Mouse (Mus musculus) intestine, embryonic 15.5 days (tissue): ENCODE measurements at regions not wholly inside any gene's neighbourhood (a gene's known extent, or its start where the extent isn't known, plus 50 kb on each side); places are given as distances from the start of the nearest gene placed in this dataset.

Source experiments
- ATAC-seq: fragments of 200-750 bp; cut with Nextera tagmentation; 2 replicates; pipeline ENCODE4 v1.8.0; 2017; ENCODE audit warnings: moderate TSS enrichment, moderate library complexity
- H3K27ac ChIP-seq: fragments of 300-500 bp; sonication (generic); 2 replicates; pipeline ENCODE4 v1.5.1; 2015; ENCODE audit warnings: mild to moderate bottlenecking, inconsistent platforms
- H3K27me3 ChIP-seq: fragments of 300-500 bp; sonication (generic); replicated peaks from 2 replicates; pipeline ENCODE4 v1.6.1; 2015; ENCODE audit warnings: inconsistent platforms
- H3K36me3 ChIP-seq: fragments of 300-500 bp; sonication (generic); 2 replicates; pipeline ENCODE4 v1.6.1; 2015; ENCODE audit warnings: inconsistent platforms
- H3K4me1 ChIP-seq: fragments of 300-500 bp; sonication (generic); replicated peaks from 2 replicates; pipeline ENCODE4 v1.6.1; 2015; ENCODE audit warnings: inconsistent platforms
- H3K4me2 ChIP-seq: fragments of 300-500 bp; sonication (generic); replicated peaks from 2 replicates; pipeline ENCODE4 v1.6.1; 2015; ENCODE audit warnings: mild to moderate bottlenecking, inconsistent platforms
- H3K4me3 ChIP-seq: fragments of 300-500 bp; sonication (generic); replicated peaks from 2 replicates; pipeline ENCODE4 v1.5.1; 2015; ENCODE audit warnings: inconsistent platforms
- H3K9ac ChIP-seq: fragments of 300-500 bp; sonication (generic); 2 replicates; pipeline ENCODE4 v1.6.1; 2015; ENCODE audit warnings: inconsistent platforms
- H3K9me3 ChIP-seq: fragments of 300-500 bp; sonication (generic); 2 replicates; pipeline ENCODE4 v1.6.1; 2016; ENCODE audit warnings: inconsistent platforms
- WGBS: fragments of 180-500 bp; shearing (Covaris S2); methylation state at CpG from one replicate; pipeline ENCODE4 v1.1.7; 2015; 5-methylcytosine and 5-hydroxymethylcytosine counted together

DNA sequence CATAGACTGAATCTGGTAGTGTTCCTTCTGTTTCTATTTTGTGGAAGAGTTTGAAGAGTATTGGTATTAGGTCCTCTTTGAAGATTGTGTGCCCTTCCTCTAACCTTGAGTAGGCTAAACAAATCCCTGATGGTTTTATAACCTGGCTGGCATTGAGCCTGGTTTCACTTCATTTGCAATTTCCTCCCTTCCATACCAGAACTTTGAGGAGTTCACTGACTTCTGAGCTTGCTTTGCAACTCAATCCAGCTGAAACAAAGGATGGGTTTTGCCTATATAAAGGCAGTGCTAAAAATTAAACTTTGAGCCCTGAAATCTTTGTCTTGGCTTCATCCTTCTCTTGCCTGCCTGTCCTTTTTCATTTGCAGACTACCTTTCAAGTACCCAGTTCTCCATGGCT lies 2297.9 kb downstream of the 4930444P10Rik start:
- H3K4me3 ChIP-seq = no peak overlapping the region
- H3K9ac ChIP-seq = no peak overlapping the region
- no peak overlapping the region for H3K4me2 ChIP-seq
- H3K27me3 ChIP-seq = no peaks in the 10 kb centered on the region
- no peaks in the 10 kb centered on the region for H3K4me1 ChIP-seq
- H3K36me3 ChIP-seq = no peaks in the 10 kb centered on the region
- ATAC-seq = no peak
- H3K27ac ChIP-seq = no peak overlapping the region
- no peaks in the 10 kb centered on the region for H3K9me3 ChIP-seq

GRCm38 (mm10) chr1:13789318-13790085 lies 2303.6 kb downstream of the 4930444P10Rik start:
- Histone ChIP-seq H3K4me1 (no peaks in the 10 kb centered on the region), H3K9ac (no peak overlapping the region), H3K27ac (no peak overlapping the region), H3K27me3 (no peaks in the 10 kb centered on the region), H3K36me3 (no peaks in the 10 kb centered on the region), H3K4me3 (no peak overlapping the region), H3K9me3 (no peaks in the 10 kb centered on the region), H3K4me2 (peak overlapping the region; percentile 41)
- peak; percentile 56; the same call in 1 of the 2 replicates for ATAC-seq
- WGBS = 44% methylated on average over 13 of the region's 13 CpGs

- H3K4me1 ChIP-seq = no peaks in the 10 kb centered on the region
- no peak for ATAC-seq
- H3K9ac ChIP-seq = no peak overlapping the region
- WGBS = 79% methylated on average over 2 of the region's 2 CpGs
- no peaks in the 10 kb centered on the region for H3K9me3 ChIP-seq
- no peak overlapping the region for H3K4me2 ChIP-seq
- H3K27me3 ChIP-seq = no peaks in the 10 kb centered on the region
- no peak overlapping the region for H3K27ac ChIP-seq
- H3K4me3 ChIP-seq = no peak overlapping the region
- no peaks in the 10 kb centered on the region for H3K36me3 ChIP-seq
Measured at GRCm38 (mm10) chr1:13787016-13787415, 2306.1 kb downstream of the 4930444P10Rik start.

- Histone ChIP-seq H3K9ac (no peak overlapping the region), H3K36me3 (no peaks in the 10 kb centered on the region), H3K27ac (no peak overlapping the region), H3K4me3 (no peak overlapping the region), H3K27me3 (no peaks in the 10 kb centered on the region), H3K9me3 (no peaks in the 10 kb centered on the region), H3K4me2 (no peak overlapping the region), H3K4me1 (no peaks in the 10 kb centered on the region)
- ATAC-seq = no peak
- 4% methylated on average over 4 of the region's 4 CpGs for WGBS
Measured at GRCm38 (mm10) chr1:13784396-13784795, 2308.7 kb downstream of the 4930444P10Rik start.

GRCm38 (mm10) chr1:13782633-13783032 lies 2310.5 kb downstream of the 4930444P10Rik start:
- no peak overlapping the region for H3K4me2 ChIP-seq
- H3K36me3 ChIP-seq = no peaks in the 10 kb centered on the region
- H3K9me3 ChIP-seq = no peaks in the 10 kb centered on the region
- H3K27ac ChIP-seq = no peak overlapping the region
- H3K4me1 ChIP-seq = no peaks in the 10 kb centered on the region
- ATAC-seq = no peak
- no peaks in the 10 kb centered on the region for H3K27me3 ChIP-seq
- no peak overlapping the region for H3K9ac ChIP-seq
- 72% methylated on average over 3 of the region's 3 CpGs for WGBS
- no peak overlapping the region for H3K4me3 ChIP-seq

DNA sequence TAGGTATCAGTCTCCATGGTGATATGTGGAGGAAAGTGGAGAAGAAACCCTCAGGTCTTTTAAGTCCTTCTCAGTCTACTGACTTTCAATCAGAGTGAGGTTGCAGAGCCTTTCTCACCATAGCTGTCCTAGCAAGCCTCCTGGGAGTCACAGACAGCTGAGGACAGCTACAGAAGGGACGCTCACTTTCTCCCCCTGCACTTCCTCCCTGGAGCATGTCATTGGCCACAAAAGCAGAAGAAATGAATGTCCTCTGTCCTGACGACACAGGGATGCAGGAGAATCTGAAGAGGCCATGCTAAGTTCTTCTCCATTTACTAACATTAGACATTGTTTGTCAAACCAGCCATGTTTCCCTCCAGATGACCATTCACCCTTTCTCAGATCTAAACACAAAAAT lies 2321.0 kb downstream of the 4930444P10Rik start:
- H3K4me3 ChIP-seq = no peak overlapping the region
- 31% methylated on average over 2 of the region's 2 CpGs for WGBS
- H3K27ac ChIP-seq = no peak overlapping the region
- H3K4me2 ChIP-seq = no peak overlapping the region
- no peak for ATAC-seq
- H3K9me3 ChIP-seq = no peaks in the 10 kb centered on the region
- no peaks in the 10 kb centered on the region for H3K36me3 ChIP-seq
- peaks cover 13% of the 10 kb centered on the region; the same call in 1 of the 2 replicates for H3K4me1 ChIP-seq
- H3K27me3 ChIP-seq = no peaks in the 10 kb centered on the region
- no peak overlapping the region for H3K9ac ChIP-seq

DNA sequence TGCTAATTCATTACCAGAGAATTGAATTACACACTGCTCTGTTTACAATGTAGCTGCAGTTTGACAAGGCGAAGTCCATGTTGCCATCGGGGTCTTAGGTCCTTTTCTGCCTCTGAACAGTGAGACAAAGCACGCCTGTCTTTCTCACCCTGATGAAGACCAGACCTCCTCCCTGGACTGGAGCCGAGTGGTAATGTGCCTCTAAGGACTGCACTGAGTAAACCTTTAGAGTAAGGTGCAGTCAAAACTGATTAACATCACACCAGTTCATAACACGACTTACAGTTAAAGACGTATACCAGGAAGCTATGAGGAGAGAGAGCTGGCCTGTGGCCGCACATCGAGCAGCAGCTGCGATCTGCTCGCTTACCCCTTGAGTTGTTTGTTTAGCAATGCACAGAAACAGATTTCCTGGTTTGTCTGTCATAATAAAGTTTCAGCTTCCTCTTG lies 2322.1 kb downstream of the 4930444P10Rik start:
- ATAC-seq = peak; percentile 96
- Histone ChIP-seq H3K4me3 (no peak overlapping the region), H3K9ac (peak overlapping the region; percentile 13; the same call in 1 of the 2 replicates), H3K4me1 (peaks cover 13% of the 10 kb centered on the region; the same call in 1 of the 2 replicates), H3K27ac (peak overlapping the region; percentile 48), H3K27me3 (no peaks in the 10 kb centered on the region), H3K36me3 (no peaks in the 10 kb centered on the region), H3K9me3 (no peaks in the 10 kb centered on the region), H3K4me2 (peak overlapping the region; percentile 34; the same call in 1 of the 2 replicates)
- WGBS = 16% methylated on average over 10 of the region's 10 CpGs

DNA sequence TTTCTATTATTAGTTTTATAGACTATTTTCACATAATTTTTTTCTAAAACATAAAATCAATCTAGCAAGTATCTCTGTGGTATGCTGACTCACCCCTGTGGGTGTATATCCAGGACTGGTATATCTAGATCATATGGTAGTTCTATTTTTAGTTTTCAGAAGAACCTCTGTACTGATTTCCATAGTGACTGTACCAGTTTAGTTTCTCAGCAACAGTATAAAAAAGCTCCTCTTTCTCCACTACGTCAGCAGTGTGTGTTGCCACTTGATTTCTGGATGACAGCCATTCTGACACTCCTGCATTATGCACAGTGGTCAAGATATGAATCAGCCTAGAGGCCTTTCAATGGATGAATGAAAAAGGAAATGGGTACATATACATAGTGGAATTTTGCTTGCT lies 2338.6 kb downstream of the A830018L16Rik start:
- Histone ChIP-seq H3K4me1 (no peaks in the 10 kb centered on the region), H3K9ac (no peak overlapping the region), H3K4me2 (no peak overlapping the region), H3K4me3 (no peak overlapping the region), H3K27me3 (no peaks in the 10 kb centered on the region), H3K9me3 (no peaks in the 10 kb centered on the region), H3K27ac (no peak overlapping the region), H3K36me3 (no peaks in the 10 kb centered on the region)
- WGBS = 69% methylated on average over 1 of the region's 1 CpGs
- no peak for ATAC-seq

GRCm38 (mm10) chr1:13751381-13751780 lies 2337.5 kb downstream of the A830018L16Rik start:
- ATAC-seq = no peak
- no peak overlapping the region for H3K4me2 ChIP-seq
- H3K36me3 ChIP-seq = no peaks in the 10 kb centered on the region
- no peaks in the 10 kb centered on the region for H3K27me3 ChIP-seq
- H3K9ac ChIP-seq = no peak overlapping the region
- WGBS = 89% methylated on average over 1 of the region's 1 CpGs
- no peak overlapping the region for H3K27ac ChIP-seq
- no peak overlapping the region for H3K4me3 ChIP-seq
- H3K9me3 ChIP-seq = no peaks in the 10 kb centered on the region
- no peaks in the 10 kb centered on the region for H3K4me1 ChIP-seq
